Mouse (Mus musculus) adrenal gland, postnatal 14 days (tissue): ENCODE measurements around the gene Kxd1. TPM values are rescaled to one million over a fixed set of nuclear protein-coding genes. Genes with fewer than 3 reads are reported as not detected.
"Not testable (repeated sequence)": the region's sequence is repeated elsewhere in the genome, so short reads cannot be mapped to it uniquely, and the experiment has no call there.

Experiments used
- DNase-seq: peaks from one replicate; pipeline ENCODE4 v3.0.0; 2021; ENCODE audit warnings: mixed read lengths
- total RNA-seq: library from RNA; stranded (reverse); gene quantifications from 2 replicates; pipeline ENCODE4 v1.2.3, GENCODE M21; 2021

The Kxd1 gene
- total RNA-seq, 1 experiment from 2014 or later, result 78.9 TPM

DNA sequence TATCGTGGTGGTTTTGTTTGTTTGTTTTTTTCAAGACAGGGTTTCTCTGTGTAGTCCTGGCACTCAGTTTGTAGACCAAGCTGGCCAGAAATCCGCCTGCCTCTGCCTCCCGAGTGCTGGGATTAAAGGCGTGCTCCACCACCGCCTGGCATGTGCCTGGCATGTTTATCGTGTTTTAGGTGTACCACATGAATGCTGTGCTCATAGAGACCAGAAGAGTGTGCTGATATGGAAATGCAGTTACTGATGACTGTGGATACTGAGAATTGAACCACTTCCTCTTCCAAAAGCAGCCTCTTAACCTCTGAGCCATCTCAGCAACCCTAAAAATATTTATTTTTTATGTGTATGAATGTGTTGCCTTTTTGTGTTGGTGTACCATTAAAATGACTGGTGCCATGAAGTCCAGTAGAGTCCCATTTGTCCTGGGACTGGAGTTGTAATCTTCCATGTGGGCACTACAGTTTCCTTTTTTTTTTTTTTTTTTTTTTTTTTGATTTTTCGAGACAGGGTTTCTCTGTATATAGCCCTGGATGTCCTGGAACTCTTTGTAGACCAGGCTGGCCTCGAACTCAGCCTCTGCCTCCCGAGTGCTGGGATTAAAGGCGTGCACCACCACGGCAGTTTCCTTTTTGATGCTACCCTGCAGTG, 15.4 kb downstream of the Kxd1 start:
- DNase-seq, result no peak

DNA sequence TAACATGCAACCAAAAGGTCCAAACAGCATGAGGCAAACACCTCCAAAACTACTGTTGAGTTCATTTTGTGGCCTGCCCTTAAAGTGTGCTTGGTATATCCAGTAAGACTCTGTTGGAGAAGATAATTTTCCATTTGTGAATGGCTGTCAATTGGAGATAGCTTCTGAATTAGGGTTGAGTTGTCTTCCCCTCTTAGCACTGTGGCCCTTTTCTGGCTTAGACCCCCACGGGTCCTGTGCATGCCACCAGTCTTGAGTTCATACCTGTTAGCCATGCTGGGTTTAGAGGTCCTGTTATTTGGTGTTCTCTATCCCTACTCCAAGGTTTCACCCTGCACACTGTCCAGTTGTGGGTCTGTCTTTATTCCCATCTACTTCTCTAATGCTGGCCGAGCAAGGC, 16.0 kb downstream of the Kxd1 start:
- DNase-seq, result no peak

DNA sequence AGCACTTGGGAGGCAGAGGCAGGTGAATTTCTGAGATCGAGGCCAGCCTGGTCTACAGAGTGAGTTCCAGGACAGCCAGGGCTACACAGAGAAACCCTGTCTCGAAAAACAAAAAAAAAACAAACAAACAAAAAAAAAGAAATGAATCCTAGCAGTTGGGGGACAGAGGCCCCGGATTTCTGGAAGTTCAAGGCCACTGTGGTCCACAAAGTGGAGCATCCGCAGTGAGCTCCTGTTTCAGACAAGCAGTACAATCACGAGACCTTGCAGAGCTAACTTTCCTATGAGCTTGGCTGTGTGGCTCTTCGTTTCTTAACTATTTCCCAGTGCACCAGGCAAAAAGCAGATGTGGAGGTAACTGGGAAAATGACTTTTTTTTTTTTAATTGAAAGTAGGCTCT, 16.6 kb downstream of the Kxd1 start:
- not testable (repeated sequence) for DNase-seq

DNA sequence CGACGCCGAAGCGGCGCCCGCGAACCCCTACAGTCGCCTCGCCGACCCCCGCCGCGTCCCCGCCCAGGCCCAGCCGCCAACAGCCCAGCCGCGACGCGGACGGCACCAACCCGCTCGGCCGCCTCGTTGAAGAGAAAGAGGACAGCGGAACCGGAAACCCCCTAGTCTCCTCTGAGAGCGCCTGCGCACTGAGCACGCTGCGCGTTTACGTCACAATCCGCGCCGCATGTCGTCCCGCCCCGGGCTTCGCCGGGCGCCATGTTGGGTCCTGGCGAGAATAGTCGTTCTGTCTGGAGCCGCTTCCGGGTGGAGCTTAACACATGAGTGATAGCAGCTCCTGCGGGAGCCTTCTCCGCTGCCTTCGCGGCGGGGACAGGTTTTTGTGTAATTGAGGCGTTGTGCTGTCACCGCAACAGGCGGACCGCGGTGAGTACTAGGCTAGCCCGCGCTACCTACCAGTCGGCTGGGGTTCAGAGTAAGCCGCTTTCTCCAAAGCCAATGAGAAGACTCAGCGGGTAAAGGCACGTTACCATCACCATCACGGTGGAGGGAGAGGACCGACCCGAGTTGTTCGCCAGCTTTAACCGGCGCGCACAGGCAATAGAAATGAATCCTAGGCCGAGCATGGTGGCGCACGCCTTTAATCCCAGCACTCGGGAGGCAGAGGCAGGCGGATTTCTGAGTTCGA, 17.4 kb downstream of the Kxd1 start, which contains the start of gene Uba52:
Gene Uba52 (minus strand): TSS at position 574 of the 688 bp plus-strand sequence.
- peak; percentile 98 for DNase-seq

DNA sequence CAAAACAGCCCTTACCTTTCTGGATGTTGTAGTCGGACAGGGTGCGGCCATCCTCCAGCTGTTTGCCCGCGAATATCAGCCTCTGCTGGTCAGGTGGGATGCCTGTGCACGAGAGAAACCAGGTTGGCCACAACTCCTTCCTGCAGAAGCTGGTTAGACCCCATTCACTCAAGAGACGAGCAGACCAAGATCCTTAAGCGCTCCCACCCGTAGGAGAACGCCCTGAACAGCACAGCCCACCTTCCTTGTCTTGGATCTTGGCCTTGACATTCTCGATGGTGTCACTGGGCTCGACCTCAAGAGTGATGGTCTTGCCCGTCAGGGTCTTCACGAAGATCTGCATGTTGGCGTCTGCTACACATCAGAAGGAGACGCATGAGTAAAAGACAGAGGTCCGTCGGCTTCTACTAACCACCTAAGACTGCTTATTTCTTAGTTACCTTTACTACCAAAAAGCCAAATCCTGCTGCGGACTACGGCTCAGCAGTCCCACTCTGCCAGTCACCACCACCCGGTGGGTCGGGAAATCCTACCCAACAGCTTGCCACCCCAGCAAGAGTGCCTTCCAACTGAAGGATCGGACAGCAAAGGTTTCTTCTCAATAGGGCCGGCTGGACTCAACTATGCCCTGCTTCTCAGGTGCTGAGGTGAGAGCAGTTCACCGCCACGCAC, 18.3 kb downstream of the Kxd1 start:
- DNase-seq, result no peak

DNA sequence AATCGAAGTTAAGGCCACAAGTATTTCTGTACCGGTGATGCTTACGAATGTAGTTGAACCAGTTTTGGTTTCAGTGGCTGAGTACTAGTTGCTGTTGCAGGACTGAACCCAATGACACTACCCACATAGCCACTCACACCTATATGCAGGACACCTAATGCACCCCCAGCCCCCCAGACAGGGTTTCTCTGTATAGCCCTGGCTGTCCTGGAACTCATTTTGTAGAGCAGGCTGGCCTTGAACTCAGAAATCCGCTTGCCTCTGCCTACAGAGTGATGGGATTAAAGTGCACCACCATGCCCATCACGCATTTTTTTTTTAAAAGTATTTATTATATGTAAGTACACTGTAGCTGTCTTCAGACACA, 20.7 kb downstream of the Kxd1 start:
- DNase-seq, result no peak

DNA sequence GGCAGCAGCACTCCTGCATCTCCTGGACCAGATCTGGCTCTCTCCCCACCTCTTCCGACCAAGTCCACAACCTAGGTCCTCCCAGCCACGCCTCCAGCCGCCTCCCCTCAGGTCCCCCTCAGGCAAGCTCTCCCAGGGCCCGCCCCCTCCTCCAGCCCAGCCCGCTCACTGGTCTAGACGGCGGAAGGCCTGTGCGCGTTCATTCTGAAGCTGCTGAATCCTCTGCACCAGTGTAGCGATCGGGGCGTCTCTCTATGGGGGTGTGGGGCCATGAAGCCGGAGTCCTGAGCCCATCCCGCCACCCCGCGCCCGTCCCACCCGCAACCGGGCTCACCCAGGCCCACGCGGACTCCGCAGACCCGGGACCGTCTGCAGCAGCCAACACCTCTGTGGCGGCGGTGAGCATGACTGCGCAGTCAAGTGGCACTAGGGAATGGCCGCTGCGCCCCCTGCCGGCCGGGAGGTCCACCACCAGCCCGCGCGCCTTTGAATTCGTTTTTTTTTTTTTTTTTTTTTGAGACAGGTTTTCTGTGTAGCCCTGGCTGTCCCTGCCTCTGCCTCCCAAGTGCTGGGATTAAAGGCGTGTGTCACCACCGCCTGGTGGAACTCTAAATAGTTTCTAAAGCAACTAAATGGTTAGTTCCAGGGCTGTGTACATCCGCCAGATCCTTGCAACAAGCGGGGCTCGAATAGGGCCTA, 21.3 kb downstream of the Kxd1 start, which contains the start of gene Rex1bd:
Gene Rex1bd (minus strand): TSS at position 425 of the 699 bp plus-strand sequence.
- DNase-seq, result peak; percentile 96

DNA sequence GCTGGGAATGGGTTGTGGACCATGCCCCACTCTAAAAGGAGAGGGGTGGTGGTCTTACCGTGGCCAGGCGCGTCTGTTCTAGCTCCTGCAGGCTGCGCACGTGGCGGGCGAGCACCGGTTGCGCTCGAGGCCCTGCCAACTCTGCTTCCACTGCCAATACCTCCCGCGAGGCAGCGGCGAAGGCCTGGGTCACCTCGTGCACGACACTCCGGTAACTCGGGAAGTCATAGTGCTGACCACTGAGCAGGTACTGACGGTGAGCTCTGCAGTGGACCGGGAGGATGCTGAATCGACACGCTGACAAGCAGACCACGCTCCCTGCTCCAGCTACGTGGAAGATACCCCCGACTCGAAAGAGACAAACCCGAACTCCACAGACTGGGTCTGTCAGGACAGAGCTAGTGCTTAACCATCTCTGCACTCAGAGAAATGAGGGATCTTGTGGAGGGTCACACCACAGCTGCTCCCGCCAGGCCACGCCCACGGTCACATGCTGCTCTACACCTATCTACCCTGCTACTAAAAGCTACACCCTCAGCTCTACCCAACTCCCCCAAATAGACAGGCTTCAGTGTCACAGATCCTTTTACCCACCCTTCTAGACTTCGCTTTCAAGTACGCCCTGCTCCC, 21.9 kb downstream of the Kxd1 start:
- DNase-seq, result peak; percentile 43

DNA sequence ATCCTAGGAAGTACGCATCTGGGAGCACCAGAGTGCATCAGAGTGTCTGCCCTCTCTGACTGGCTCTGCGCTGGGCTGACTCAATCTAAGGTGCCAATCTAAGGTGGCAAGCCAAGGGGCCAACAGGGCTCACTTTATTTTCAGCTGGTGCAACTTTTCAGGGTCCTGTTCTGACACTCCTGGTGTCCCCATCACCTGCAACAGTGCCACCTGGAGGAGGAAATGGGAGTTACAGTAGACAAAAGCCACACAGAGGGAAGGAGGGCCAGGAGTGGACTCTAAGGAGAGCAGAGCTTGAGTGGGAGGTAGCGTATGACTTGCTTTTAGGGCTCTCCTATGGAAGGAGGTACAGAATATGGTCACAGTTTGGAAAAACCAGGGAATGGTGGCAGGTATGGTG, 22.9 kb downstream of the Kxd1 start:
- DNase-seq, result peak; percentile 87

DNA sequence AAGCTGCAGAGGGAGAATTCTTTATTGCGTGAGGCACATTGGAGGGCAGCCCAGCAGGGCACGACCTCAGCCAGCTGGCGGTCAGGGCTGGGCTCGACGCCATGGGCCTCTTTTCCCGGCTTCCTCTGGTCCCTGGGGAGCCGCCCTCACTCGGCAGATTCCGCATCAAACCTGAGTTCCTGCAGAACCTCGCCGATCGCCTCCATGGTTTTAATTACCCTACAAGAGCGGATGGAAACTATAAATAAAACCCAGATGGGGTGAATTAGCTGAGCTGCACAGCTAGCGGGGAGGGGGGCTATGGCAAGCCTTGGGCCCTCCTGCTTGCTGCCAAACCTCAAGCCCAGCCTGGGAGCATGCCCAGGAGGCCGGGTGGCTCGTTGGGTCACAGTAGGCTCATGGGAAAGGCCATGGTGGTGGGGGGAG, 23.5 kb downstream of the Kxd1 start:
- DNase-seq, result peak; percentile 81

DNA sequence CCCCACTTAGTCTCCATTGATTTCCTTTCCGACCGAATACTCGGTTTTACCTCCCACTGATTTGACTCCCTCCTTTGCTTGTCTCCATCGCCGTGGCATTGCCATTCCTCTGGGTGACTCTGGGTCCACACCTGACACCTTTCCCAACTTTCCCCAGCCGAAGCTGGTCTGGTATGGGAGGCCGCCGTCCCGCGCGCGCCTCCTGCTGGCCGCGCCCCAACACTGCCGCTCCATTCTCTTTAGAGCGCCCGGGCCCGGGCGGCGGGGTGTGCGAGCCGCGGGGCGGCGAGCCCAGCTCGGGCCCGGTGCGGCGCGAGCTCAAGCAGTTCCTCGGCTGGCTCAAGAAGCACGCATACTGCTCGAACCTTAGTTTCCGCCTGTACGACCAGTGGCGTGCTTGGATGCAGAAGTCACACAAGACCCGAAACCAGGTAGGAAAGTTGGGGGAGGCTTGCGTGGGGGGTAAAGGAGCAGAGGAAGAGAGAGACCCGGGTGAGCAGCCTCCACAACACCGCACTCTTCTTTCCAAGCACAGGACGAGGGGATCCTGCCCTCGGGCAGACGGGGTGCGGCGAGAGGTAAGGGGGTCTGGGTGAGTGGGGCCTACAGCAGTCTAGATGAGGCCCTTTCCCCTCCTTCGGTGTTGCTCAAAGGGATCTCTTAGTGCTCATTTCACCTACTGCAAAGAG, 24.6 kb downstream of the Kxd1 start:
- DNase-seq, result peak; percentile 80

DNA sequence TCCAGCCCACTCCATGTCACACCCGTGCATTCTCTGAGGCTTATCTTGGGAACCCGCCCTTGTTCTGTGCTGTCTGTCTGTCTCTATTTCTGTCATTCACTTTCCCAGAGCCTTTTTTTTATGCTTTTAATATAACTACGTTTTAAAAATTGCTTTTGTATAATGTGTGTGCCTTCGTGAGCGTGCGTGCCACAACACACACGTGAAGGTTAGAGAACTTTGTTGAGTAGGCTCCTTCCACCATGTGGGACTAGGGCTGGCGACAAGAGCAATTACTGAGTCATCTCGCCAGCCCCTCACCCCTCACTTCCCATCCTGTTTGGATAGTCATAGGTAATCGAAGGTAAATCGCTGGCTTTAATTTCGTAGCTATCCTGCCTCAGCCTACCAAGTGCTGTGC, 25.2 kb downstream of the Kxd1 start:
- no peak for DNase-seq

DNA sequence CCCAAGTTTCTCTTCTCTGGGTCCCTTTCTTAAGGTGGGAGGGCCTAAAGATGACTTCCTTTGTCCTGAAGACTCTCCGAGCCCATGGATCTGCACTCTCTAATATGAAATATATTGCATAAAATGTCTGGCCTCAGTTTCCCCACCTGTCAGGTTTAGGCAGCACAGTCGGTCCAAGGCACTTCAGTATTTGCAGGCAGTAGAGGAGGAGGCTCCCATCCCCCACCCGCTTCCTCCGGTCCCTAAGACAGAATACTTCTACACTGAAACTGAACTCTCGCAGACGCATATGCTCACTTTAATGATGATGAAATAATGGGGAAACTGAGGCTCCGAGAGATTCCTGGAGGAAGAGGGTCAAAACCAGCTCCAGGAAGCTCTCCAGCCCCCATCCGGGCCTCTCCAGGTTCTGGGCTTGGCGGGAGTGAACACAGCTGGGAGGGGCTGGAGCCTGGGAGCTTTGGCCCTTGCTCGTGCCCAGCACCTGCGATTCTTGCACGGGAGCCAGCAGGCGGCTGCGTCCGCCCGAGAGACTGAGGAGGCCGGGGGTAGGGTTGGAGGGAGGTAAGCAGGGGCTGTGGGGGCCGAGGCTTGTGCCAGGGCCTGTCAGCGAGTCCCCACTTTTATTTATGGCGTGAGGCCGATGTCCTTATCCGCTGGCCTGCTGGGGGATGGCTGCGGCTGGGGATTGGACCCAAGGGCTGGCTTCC, 25.8 kb downstream of the Kxd1 start:
- DNase-seq, result no peak

DNA sequence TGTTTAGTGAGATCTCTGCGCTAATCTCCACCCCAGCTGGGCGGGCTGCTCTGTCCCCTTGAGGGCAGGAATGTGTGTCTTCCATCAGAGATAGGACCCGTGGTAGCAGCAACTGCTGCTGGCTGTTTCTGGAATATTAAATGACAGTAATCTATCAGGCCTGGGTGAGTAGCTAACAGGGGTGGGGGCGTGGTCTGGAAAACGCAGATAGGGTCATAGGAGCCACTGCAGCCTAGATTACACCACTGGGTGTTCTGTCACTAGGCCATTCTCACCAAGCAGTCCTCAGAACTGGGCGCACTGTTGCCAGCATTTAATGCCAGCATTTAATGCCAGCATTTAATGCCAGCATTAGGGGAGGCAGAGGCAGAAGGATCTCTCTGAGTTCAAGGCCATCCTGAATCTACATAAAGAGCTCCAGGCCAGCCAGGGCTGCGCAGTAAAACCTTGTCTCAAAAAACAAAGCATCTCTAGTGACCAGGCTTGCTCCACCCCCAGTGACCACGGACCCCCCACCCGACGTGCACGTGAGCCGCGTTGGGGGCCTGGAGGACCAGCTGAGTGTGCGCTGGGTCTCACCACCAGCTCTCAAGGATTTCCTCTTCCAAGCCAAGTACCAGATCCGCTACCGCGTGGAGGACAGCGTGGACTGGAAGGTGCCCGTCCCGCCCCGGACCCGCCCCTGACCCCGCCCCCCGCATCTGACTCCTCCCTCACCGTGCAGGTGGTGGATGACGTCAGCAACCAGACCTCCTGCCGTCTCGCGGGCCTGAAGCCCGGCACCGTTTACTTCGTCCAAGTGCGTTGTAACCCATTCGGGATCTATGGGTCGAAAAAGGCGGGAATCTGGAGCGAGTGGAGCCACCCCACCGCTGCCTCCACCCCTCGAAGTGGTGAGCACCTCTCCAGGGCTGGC, 27.1 kb downstream of the Kxd1 start:
- DNase-seq, result no peak

DNA sequence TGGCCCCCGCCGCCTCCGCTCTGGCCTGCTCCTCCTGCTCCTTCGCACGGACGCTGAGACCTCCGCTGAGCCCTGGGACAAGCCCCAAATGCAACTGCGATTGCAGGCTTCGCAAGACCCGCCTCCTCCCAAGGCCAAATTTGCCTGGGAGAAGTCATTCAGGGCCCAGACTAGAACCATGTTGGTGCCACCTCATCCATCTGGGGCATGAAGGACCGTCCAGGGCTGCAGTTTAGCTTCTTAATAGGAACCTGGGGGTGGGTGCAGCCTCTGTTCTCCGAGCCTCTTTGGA, 32.0 kb downstream of the Kxd1 start:
- peak; percentile 59 for DNase-seq

DNA sequence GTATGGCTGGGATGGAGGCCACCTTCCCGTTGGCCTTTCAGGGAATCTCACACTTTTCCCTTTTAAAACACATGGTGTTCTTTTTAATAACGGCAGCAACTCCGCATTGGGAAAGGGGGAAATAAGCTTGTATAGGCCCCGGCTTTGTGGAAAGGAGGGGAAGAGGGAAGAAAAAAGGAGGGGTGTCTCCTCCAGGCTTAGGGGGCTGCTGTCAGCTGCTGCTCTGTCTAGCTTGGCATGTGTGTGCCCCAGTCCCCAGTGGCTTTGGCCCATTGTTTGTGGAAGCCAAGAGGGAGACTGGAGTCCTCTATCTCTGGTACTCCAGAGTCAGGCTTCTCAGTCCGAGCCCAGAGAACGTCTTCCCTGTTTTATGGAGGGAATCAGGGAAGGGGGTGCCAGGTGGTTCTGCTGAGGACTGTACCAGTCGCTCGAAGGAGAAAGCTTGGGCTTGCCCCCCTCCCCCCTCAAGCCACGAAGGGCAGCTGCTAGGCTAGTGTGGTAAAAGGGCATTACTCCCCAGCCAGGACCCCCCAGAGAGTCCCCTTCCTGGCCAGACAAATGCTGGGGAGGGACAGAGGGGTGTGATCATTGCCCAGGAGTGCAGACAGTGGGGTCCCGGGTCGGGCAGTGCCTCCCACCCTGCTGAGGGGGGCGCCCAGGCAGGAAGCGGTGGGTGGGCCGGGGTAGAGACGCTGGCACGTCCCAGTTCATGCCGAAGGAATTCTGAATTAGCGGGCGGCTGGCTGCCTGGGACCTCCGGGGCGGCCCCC, 32.6 kb downstream of the Kxd1 start:
- no peak for DNase-seq

DNA sequence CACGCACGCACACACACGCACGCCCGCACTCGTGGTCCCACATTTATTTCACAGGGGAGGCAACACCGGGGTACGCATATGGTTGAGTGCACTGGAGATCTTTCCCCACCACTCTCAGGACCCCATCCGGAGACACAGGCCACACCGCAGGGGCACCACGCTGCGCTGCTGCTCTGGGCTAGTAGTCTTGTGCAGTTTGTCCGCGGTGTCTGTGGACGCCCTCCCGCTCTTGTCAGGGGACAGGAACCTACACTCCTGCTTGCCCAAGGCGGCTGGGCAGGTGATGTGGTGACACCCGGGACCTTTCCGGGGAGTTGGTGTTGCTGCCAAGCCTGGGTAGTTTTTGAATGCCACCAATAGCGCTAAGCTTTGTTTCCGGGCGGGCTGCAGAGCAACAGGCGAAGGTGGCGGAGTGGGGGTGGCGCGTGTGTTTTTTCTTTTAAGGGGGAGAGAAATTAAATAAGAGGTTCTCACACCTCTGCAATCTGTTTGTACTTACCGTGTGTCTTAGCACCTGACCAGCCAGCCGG, 33.3 kb downstream of the Kxd1 start:
- no peak for DNase-seq

DNA sequence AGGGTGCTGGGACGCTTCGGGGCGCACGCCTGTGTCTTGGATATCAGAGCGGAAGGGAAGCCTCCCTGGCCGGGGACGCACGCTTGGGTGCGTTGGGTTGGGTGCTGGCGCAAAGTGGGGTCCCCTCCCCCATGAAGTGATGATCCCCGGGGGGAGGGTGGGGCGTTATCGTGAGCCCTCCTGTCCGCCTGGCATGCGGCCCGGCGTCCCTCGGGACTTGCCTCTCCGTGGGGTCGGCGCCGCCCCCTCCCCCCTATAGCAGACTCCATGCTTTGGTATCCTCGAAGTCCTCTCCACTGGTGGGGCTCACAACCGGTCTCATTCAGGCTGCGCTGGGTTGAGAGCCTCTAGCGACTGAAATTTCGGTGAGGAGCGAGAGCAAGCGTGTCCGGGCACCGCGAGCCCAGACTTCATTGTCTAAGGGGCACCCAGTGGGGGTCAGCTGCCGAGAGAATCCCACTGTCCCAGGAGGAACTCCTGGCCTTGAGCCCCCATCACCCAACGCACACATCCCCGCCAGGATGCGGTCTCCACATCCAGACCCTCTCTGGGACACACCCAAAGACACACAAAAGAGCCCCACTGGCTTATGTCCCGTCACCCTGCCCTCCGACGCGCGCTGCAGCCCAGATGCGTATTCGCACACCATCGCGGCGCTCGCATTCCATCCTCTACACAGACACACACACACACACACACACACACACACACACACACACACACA, 33.9 kb downstream of the Kxd1 start:
- no peak for DNase-seq
